Mouse (Mus musculus) erythroblast, adult 5-6 weeks (primary cell): ENCODE data around the gene Fam221b. TPM values are rescaled to one million over a fixed set of nuclear protein-coding genes. Genes with fewer than 3 reads are reported as not detected.

Source experiments
- ATAC-seq: replicated peaks from 2 replicates; pipeline ENCODE4 v1.8.0; 2016; ENCODE audit warnings: moderate number of reproducible peaks, mild to moderate bottlenecking, moderate TSS enrichment, inconsistent platforms; ENCODE audit not compliant: poor library complexity, low FRiP score, severe bottlenecking
- total RNA-seq, 2 experiments: library from RNA; stranded (forward) in 1 of 2; stranded (reverse) in 1 of 2; fragments of 150-400 nt in 1 of 2; fragments of 200-764, 138-1000 nt in 1 of 2; gene quantifications; 2 replicates each; pipeline versions ENCODE4 v1.2.3 to v1.2.4; 2015 to 2017; ENCODE audit warnings: low replicate concordance in 2 of 2

Gene Fam221b
- total RNA-seq, 2 experiments from 2014 or later: not detected

DNA sequence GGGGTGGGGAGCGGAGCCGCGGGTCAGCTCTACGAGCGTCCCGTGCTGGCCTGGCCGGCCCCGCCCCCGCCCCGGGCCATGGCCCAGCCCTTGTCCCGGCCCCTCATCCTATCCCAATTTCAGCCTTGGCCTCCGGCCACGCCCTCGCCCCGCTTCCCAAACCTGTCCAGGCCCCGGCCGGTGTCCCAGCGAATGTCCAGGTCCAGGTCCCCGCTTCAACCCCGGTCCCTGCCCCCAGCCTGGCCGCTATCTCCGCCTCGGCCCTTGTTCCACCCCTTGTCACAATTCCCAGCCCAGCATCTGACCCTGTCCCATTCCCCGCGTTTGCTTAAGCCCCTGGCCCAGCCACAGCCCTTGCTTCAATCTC, 466 bp upstream of the Fam221b start:
- ATAC-seq: peak; percentile 4; the same call in 1 of the 2 replicates

DNA sequence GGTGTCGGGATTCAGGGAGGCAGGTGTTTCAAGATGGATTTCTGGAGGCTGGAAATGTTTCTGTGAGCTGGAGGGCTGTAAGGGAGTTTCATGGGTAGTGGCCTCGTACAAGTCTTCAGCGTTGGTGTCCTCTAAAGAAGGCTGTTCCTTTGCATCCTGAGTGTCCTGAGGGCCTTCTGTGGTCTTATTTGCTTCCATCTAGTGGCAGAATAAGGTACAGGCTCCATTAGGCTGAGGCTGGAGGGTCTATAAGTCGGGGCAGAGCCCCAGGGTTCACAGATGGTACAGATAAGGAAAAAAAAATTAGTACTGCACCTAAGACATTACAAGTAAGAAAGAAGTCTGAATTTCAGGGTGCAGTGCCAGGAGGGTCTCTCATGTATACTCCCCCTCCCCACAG, 2.5 kb downstream of the Fam221b start:
- ATAC-seq: no peak

DNA sequence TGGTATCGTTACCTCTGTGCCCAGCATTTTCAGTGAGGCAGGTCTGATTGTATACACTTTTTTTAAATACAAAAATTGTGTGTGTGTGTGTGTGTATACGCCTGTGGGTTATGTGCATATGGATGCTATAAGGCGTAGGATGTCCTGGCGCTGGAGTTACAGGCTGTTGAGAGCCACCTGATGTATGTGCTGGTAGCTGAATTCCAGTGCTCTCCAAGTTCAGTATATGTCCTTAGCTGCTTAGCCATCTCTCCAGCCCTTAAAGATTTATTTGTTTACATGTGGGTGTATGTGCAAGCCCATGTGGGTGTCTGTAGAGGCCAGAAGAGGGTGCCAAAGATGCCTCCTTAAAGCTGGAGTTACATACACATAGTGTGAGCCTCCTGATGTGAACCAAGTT, 11.8 kb downstream of the Fam221b start:
- ATAC-seq: no peak

DNA sequence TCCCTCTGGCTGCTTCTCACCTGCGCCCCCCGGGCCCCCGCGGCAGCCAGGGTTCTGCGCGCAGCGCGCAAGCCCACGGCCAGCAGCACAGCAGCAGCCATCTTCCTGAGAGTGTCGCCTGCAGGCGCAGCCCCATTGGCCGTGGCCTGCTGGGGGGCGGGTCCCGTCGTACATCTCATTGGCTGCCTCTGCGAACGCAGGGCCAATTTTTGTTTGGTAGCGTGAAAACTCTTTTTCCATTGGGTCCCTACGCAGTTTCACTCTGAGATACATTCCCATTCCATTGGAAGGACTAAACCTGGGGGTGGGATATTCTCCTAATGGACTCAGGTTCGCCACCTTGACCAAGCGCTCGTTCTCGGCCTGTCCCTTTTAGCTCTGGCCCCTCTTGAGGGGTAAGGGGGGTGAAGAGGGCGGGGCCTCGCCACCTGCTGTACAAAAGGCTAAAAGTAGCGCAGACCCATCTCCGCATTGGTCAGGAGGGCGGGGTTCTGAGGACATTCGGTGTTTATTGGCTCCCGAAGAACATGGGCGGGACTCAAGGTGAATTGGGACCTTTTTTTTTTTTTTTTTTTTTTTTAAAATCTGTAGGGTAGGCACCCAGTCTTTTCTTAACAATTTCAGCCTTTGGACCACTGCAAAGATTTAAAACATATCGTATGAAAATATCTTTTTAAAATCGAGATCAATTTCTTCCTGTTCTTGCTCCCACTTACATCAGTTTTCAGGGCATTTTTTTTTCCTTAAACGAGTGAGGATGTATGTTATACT, 12.4 kb downstream of the Fam221b start, which contains the start of gene Hint2:
Gene Hint2 (minus strand): TSS at position 128 of the 771 bp plus-strand sequence.
- ATAC-seq: peak; percentile 96

DNA sequence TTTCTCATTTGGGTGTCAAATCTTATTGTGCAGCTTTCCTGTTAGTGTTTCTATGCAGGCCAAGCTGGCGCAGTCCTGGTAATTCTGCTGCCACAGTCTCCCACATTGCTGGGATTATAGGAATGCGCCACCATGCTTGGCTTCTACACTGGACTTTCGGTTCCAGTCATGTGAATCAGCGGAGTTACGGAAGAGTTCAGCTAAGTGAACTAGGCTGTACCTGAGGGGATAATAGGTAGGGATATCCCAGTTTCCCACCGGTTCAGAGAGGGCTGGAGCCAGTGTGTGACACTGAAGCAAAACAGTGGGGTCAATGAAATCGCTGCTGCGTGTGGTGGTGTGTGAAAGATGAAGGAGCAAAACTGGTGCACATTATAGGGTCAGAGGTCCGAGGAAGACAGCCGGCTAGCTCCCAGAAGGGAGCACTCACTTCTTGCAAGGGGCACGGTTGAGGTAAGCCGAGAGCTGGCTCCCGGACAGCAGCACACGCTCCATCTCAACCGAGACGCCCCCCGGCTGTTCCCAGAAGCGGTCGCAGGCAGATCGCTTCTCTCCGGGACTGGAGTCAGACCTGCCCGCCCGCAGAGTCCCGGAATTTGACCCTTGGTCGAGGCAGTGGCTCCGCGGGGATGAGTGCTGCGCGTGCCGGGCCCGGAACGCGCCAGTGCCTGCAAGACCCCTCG, 13.1 kb downstream of the Fam221b start:
- ATAC-seq: no peak

DNA sequence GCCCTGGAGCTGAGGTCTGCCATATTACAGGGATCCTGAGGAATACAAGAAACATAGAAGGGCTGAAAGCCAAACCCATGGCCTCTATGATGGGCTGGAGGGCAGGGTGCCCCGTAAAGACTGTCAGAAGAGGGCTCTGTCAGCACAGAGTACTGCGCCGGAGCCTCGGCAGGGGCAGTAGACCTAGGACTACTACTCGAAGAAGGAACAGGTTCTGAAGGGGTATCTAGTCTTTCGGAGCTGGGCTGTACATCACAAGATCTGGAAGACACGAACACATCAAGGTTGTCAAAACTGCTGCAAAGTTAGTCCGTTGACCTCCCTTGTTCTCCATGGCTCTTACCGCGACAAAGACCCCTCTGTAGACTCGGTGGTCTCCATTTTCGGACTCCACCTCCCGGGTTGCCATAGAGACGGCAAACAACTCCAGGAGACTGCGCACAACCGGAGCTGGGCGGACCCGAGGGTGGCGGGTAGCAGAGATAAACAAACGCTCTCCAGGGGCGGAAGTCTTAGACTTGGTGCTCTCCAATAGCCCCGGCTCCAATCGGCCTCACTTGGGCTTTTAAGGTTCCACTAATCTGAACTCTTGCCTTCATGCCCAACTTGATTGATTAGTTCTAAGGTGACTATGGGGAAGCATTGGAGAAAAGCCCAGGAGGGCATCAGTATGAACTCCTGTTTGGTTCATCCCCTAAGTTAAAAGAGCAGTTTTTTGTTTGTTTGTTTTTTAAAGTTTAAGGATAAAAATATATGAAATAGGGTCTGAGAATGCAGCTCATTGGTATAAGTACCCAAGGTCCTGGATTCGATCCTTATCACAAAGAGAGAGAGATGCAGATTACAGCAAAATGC, 15.6 kb downstream of the Fam221b start, which contains the start of gene Spag8:
Gene Spag8 (minus strand): TSS at position 434 of the 855 bp plus-strand sequence.
- ATAC-seq: 0 out of 2 replicates have a peak, but pooled peaks have one; percentile 23

DNA sequence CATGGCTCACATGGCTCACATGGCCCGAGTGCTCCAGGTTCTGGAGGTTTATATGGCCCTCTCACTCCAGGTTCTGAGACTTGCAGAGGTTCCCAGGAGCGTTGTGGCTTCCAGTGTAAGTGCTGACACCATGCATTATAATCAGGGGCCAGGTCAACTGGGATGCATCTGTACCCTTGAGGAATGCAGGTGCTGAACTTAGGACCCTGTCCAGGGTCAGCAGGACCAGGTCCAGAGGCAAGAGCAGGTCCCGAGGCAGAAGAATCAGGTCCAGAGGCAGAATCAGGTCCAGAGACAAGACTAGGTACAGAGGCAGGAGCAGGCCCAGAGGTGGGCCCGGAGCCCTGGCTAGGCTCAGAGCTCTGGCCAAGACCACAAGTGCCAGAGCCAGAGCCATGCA, 16.2 kb downstream of the Fam221b start:
- ATAC-seq: no peak

DNA sequence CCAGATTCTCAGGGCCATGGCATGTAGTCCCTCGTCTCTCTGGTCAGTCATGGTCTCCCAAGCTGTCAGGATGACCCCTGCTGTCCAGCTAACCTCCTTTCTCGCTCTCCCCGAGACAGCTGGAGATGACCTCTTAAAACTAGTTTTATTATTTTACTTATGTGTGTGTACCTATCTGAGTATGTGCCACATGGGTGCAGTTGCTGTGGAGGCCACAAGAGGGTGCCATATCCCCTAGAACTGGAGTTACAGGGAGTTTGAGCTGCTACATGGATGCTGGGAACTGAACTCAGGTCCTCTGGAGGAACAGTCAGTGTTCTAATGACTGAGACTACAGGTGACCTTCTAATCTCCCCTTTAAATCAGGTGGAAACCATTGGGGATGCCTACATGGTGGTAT, 19.2 kb downstream of the Fam221b start:
- ATAC-seq: no peak

DNA sequence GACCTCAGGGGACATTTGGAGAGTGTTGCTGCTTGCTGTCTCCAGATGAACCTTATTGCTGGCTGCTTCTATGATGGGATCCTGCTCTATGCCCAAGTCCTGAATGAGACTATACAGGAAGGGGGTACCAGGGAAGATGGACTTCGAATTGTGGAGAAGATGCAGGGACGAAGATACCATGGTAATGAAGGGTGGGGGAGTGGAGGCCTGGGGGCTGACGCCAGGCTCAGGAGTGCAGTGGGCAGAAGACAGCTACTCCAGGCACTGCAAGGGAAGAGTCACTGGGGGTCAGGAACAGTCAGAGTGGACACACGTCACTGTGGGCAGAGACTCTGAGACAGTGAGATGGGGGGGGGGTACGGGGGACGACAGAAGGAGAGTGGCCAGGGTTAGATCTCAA, 28.5 kb downstream of the Fam221b start:
- ATAC-seq: no peak

DNA sequence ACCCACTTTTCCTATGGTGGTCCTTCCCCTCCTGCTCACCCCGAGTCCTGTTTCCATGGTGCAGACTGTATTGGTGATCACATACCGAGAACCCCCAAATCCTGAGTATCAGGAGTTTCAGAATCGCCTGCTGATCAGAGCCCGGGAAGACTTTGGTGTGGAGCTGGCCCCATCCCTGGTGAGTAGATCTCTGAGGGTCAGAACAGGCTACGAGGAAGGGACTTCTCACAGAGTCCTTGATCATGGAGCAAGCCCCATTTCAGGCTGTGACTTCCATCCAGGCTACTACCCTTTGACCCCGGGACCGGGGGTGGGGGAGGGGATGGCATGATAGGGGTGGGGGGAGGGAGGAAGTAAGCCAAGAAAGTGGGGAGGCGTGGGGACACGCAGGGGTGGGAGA, 28.9 kb downstream of the Fam221b start:
- no peak for ATAC-seq

DNA sequence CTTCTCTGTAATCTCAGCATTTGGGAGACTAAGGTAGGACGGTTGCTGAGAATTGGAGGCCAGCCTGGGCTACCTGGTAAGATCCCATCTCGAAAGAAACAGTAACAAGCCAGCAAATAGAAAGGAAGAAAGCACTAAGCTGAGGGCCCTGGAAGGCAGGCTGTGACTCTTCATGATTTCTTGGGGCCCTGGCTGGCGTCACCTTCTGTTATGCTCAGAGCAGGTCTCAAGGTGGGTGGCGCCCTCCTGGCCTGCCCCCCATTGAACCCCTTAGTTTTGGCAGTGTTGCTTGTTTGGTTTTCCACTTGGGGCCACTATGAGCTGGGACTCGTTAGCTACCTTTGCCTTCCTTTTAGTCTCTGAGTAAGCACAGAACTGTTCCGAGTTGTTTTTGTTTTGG, 32.2 kb downstream of the Fam221b start:
- ATAC-seq: no peak

DNA sequence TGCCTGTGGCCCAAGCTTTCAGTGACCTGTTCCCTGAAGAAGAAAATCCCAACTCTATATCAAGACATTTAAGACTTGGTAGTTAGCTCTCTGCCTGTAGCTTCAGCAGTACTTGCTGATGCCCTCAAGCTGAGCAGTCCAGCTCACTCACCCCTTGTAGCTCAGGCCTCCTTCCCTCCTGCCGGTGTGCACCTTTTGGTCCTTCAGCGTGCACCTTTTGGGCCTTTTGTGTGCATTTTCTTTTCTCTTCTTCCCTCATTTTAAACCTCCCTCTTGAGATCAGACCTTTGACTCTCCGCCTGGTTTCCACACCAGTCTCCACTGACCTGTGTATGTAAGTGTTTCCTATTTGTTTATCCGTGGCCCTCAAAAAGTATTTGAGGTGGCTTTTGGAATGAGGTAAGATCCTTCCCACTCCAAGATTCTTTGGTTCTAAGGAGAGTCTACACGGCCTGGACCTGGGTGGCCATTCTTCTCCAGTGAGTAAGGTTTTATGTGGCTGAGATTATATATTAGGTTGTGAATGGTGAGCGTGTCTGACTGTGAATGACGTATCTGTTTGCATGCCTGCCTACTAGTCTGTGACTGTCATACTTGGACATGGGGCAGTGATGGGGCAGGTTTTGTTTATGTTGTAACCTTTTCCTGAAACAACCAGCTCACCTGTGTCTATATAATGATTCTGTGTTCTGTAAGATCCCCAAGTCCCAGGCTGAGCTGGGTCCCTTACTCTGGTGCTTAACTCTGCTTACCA, 34.1 kb downstream of the Fam221b start:
- ATAC-seq: no peak

DNA sequence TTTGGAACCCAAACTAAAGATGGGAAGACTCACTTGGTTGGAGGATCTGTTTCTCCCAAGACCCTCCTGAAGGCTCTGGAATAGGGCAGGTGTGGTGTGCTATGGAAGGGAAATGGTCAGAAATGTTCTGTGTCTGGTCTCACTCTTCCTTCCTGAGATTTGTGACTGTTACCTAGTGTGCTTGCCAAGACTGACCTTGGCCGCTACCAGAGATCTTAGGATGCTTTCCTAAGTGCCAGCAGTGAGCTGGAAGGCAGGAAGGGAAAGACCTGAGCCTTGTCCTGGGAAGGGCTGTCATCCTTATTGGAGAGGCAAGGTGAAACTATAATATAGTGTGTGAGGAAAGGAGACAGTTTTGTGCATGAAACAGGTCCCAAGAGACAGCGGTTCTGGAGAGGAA, 35.2 kb downstream of the Fam221b start:
- no peak for ATAC-seq

DNA sequence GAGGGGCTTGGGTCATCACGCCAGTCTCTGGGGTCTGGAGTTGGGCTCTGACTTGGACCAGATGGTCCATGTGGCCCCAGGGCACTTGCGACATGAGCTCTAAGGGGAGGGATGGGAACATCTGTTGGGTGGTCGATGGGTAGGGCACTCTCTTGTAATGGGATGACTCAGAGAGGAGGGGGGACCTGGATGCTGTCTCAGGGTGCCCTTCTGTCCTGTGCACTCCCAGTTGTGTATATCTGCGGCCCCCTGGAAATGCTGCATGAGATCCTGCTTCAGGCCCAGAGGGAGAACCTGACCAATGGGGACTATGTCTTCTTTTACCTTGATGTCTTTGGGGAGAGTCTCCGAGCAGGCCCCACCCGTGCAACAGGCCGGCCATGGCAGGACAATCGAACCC, 35.6 kb downstream of the Fam221b start:
- ATAC-seq: no peak

DNA sequence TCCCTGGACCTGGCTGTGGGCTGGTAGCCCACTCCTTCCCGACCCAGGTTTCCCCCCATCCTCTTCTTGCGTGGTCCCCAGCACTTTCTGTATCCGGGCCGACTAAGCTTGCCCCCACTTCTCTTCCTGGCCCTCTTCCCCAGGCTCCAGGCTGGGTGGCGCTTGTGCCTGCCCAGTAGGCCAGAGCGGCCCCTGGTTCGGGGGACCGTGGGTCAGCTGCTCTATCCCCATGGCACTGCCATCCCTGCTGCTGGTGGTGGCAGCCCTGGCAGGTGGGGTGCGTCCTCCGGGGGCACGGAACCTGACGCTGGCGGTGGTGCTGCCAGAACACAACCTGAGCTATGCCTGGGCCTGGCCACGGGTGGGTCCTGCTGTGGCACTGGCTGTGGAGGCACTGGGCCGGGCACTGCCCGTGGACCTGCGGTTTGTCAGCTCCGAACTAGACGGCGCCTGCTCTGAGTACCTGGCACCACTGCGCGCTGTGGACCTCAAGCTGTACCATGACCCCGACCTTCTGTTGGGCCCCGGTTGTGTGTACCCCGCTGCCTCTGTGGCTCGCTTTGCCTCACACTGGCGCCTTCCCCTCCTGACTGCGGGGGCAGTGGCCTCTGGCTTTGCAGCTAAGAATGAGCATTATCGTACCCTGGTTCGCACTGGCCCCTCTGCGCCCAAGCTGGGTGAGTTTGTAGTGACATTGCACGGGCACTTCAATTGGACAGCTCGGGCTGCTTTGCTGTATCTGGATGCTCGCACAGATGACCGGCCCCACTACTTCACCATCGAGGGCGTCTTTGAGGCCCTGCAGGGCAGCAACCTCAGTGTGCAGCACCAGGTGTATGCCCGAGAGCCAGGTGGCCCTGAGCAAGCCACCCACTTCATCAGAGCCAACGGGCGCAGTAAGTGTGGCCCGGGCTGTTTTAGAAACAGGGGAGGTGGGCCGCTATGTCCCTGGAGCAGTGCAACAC, 36.7 kb downstream of the Fam221b start:
- no peak for ATAC-seq

DNA sequence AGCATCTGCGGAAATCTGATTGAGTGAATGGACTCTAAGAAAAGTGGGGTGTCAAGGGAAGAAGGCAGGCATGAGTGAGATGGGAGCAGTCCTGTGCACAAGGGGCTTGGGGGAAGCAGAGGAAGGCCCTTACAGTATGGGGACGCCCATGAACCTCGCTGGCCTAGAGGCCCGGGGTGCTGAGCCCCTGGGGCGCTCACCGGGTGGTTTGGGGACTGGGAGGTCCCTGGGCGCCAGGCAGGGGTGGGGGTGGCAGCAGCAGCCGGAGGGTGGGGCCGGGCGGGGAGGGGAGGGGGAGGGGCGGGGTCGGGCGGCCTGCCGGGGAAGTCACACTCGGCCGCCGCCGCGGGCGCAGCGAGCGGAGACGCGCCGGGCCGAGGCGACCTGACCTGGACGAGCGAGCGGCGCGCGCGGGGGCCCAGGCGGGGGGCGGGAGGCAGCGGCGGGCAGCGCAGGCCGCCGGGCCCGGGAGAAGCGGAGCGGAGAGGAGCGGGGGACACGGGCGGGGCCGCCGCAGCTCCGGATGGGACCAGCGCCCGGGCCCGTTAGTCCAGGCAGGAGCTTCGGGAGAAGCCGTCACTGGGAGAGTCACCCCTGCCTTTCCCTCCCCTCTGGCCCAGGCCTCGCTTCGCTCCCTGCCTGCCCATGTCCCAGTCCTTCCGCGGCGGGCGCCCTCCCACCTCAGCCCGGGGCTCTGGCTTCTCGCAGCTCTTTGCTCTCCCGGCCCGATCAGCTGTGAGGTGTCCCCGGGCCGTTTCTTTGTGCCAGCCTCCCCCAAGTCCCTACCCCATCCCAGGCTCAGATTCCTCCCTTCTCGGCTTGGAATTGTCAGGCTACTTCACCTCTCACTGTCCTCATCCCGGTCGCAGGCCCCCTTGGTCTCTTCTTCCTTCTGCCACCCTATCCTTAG, 37.6 kb downstream of the Fam221b start, which contains the start of gene Npr2:
Gene Npr2 (plus strand): TSS at position 890 of the 910 bp plus-strand sequence.
- no peak for ATAC-seq

DNA sequence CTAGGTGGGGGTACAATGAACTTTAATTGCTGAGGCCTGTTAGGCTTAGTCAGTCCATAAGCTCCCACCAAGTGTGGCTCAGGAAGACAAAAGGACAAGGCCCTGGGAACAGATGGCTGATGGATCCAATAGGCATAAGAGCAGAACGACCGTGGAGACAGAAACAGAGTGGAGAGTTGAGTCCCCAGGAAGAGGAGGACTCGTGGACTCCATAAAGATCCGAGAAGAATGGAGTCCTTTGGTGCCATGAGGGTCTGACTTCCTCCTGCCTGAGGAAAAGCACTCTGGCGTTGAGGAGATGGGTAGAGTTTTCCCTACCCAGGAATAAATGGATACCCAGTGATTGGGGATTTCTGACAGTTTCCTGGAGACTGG, 38.3 kb downstream of the Fam221b start:
- no peak for ATAC-seq
